Mouse (Mus musculus) Muller cell, postnatal 12 days (primary cell): ENCODE measurements at regions not wholly inside any gene's neighbourhood (a gene's known extent, or its start where the extent isn't known, plus 50 kb on each side); places are given as distances from the start of the nearest gene placed in this dataset.

ENCODE experiments used
- DNase-seq: peaks from one replicate; pipeline ENCODE4 v3.0.0-alpha.2; 2015; ENCODE audit errors: inconsistent ontology term

- peak; percentile 24 for DNase-seq
Measured at GRCm38 (mm10) chr13:107766397-107767261, 277.6 kb upstream of the Smim15 start.

GRCm38 (mm10) chr13:107763911-107764310 lies 280.3 kb upstream of the Smim15 start:
- no peak for DNase-seq

GRCm38 (mm10) chr13:107760511-107760910 lies 283.7 kb upstream of the Smim15 start:
- no peak for DNase-seq

GRCm38 (mm10) chr13:107758327-107759095 lies 285.7 kb upstream of the Smim15 start:
- no peak for DNase-seq

- no peak for DNase-seq
Measured at GRCm38 (mm10) chr13:107752745-107753144, 291.5 kb upstream of the Smim15 start.

GRCm38 (mm10) chr13:107743464-107744218 lies 300.6 kb upstream of the Smim15 start:
- DNase-seq: peak; percentile 78

GRCm38 (mm10) chr13:107736581-107736980 lies 307.7 kb upstream of the Smim15 start:
- no peak for DNase-seq

- DNase-seq: no peak
Measured at GRCm38 (mm10) chr13:107734161-107734905, 309.9 kb upstream of the Smim15 start.

GRCm38 (mm10) chr13:107730976-107731375 lies 313.3 kb upstream of the Smim15 start:
- DNase-seq: no peak

- DNase-seq: no peak
Measured at GRCm38 (mm10) chr13:107726491-107726890, 317.8 kb upstream of the Smim15 start.

- no peak for DNase-seq
Measured at GRCm38 (mm10) chr13:107721901-107722300, 322.3 kb upstream of the Smim15 start.

- no peak for DNase-seq
Measured at GRCm38 (mm10) chr13:107720874-107721574, 323.2 kb upstream of the Smim15 start.

- no peak for DNase-seq
Measured at GRCm38 (mm10) chr13:107718973-107719620, 325.1 kb upstream of the Smim15 start.

GRCm38 (mm10) chr13:107715616-107716015 lies 328.6 kb upstream of the Smim15 start:
- no peak for DNase-seq

- no peak for DNase-seq
Measured at GRCm38 (mm10) chr13:107714001-107714400, 330.2 kb upstream of the Smim15 start.

GRCm38 (mm10) chr13:107711341-107711994 lies 332.8 kb upstream of the Smim15 start:
- DNase-seq: no peak

- DNase-seq: no peak
Measured at GRCm38 (mm10) chr13:107710368-107710767, 333.9 kb upstream of the Smim15 start.

- no peak for DNase-seq
Measured at GRCm38 (mm10) chr13:107709828-107710227, 334.4 kb upstream of the Smim15 start.

GRCm38 (mm10) chr13:107703736-107704135 lies 340.5 kb upstream of the Smim15 start:
- no peak for DNase-seq
